Mouse (Mus musculus) CD8-positive naive resting alpha-beta T cell, adult 2 months (primary cell): ENCODE data around the gene Nek5.
"Not testable (repeated sequence)": the region's sequence is repeated elsewhere in the genome, so short reads cannot be mapped to it uniquely, and the experiment has no call there.

Source experiments
- DNase-seq, 2 experiments: peaks; one replicate each; pipeline ENCODE4 v3.0.0; 2022; ENCODE audit warnings: low read depth in 2 of 2, low spot score in 2 of 2

Nek5 gene

DNA sequence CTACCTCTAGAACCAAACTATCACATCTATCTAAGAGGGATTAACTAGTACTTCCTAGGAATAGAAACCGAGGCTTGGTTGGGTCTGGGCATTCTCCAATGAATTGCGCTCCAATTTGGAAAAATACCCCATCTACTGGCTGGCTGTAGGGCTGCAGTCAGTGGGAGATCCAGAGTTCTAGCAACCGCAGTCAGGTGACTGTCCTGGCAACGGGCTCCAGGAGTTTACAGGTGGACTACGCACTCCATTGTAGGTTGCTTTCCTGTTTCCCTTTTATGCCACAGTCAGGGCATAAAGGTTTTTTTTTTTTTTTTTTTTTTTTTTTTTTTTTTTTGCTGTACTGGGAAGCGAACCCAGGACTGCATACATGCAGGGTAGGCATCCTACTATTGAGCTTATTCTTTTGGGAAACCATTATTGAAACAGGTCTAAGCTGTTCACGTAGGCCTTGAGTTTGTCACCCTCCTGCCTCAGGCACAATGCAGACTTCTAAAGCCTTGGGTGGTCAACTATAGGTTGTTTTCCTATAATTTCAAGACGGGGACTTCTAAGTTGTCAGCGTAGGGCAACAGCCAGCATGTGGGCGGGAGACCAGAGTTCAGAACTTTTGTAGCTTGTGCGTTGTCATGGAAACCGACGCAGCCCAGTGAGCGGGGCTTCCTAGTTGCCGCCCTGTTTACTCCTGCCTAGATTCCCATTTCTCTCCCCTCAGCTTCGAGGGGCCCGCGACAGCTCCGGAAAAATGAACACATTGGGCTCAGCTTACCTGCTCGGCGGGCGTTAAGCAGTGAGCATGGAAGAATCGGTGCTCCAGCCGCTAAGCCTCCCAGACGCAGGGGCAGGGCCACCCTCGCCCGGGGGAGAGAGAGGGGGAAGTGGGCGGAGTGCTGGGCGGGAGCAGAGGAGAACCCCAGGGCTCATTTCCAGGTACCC is at the start of gene Nek5:
TSS of gene Nek5 (minus strand) at position 834 of the 933 bp plus-strand sequence.
- DNase-seq, result peak in 1 of 2 experiments; percentile 13

DNA sequence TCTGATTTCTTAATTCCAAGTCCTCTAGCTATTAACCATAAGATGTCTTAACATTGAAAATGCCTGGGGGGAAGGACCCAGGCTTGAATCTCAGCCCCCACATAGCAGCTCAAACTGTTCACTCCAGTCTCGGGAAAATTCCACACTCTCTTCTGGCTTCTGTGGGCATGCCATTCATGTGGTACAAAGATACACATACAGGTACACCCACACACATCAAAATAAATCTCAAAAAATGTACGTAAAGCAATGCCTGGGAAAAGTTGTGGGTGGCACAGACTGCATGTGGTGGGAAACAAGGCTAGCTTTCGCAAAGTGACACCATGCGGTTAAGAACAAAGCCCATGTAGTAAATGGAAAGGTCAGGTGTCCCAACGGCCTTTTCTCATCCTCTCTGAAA is 44.3 kb upstream of the Nek5 start:
- DNase-seq, result no peak

- DNase-seq, result peak; percentile 74 to 76
Measured at GRCm38 (mm10) chr8:22166080-22166603, 41.3 kb upstream of the Nek5 start, which contains the start of gene Nek3. Nek3 (minus strand) TSS chr8:22166435.

DNA sequence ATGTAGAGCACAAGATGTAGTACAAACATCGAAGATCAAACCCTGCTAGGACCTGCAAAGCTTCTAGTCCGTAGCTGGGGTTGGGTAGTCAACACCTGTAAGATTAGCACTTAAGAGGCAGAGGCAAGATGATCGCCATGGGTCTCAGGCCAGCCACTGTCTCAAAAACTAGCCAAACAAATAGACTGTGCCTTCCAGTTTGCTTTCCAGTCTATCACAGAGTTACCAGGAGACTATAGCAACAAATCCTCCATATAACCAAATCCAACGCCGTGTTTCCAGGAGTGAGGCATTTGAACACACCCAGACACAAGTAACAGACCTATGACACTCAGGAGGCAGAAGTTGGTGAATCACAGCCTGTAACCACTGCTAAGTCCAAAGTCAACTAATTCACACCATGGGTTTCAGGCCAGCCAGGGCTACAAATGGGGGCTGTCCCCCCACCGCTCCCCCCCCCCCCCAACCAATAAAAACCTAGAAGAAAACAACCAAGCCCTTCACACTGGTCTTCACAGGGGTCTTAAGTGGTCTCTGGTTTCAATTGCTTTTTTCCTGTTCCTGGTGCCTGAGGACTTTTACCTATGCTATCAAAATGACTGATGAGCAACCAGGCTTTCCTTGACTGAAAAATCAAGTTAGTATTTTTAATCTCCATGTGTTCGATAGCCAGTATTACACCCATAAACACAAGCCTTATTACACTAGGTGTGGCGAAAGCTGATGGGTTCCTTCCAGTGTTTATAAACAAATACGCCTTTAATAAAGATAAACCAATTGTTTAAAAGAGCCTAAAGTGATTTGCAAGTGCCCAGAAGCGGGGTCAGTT is 40.6 kb upstream of the Nek5 start:
- no peak for DNase-seq

- DNase-seq, result no peak
Measured at GRCm38 (mm10) chr8:22164431-22164830, 39.6 kb upstream of the Nek5 start.

GRCm38 (mm10) chr8:22162206-22162605 is 37.4 kb upstream of the Nek5 start:
- DNase-seq, result no peak

- DNase-seq, result no peak
Measured at GRCm38 (mm10) chr8:22150345-22150663, 25.5 kb upstream of the Nek5 start.

- no peak for DNase-seq
Measured at GRCm38 (mm10) chr8:22149643-22150344, 24.9 kb upstream of the Nek5 start.

DNA sequence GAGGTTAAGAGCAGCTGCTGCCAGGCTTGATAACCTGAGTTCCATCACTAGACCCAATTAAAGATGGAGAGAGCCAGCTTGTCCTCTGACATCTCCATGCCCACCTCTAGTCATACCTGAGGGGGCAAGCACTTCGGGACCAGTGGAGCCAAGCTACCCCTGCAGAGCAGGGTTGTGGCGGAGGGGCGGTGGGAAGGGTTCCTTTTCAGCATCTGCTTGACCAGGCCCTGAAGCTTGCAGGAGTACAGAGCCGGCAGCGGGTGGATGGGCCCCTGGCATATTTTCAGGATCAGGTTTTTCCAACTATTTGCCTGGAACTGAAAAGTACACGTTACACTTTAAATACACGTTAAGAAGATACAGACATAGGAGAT is 23.5 kb upstream of the Nek5 start:
- DNase-seq, result no peak

GRCm38 (mm10) chr8:22147706-22148366 is 23.0 kb upstream of the Nek5 start:
- no peak for DNase-seq

DNA sequence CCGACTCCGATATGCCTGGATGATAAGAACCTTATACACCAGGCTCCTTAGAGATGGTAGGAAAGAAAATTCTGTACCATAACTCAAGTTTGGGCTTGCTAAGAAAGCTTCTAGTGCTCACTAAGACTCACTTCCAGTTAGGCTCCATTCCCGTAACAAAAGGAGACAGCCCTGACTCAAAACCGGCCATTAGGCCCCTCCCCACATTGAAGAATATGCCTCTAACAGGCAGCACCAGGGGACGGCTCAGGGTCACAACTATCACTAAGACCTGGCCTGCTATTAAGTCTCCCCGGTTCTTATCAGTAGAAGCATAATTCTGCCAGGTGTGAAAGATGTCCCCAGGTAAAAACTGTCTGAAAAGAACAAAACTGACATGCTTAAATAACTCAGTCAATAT is 21.0 kb upstream of the Nek5 start:
- no peak for DNase-seq

GRCm38 (mm10) chr8:22143764-22144491 is 19.1 kb upstream of the Nek5 start:
- no peak for DNase-seq

DNA sequence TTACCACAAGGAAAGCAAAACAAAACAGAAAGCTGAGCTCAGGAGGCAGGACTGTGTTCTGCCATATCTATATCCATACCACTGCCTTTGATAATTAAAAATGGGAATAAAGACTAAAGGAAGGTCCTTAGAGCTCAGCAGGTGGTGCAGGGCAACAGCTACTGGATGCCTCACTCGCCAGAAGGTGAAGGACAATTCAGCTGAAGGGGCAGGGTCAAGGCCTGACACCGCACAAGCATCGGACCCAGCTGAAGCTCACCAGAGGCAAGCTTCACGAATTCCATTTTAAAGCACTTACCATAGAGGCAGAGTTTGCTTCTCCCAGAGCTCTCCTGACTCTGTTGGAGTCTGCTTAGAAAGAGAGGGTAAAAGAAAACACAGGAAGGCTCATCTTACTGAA is 17.7 kb upstream of the Nek5 start:
- no peak for DNase-seq

- no peak for DNase-seq
Measured at GRCm38 (mm10) chr8:22141836-22142385, 17.1 kb upstream of the Nek5 start.

DNA sequence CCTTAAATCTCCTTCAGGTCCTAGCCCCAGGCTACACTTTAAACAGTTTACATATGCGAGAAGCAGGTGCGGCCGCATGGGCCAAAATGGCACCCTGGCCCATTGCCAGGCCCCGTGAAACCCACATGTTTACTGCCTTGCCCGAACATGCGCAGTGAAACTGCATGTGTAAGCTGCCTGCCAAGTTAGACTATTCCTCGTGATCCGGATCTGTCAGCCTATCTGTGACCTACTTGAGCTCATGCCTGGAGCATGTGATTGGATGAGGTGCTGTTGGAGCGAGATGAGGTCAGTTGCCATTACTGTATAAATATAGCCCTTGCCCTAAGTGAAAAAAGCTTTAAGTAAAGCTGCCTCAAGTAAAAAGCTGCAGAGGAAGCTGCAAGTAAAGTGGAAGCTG is 11.6 kb upstream of the Nek5 start:
- not testable (repeated sequence) for DNase-seq

- DNase-seq, result no peak
Measured at GRCm38 (mm10) chr8:22134750-22135135, 9.9 kb upstream of the Nek5 start.

DNA sequence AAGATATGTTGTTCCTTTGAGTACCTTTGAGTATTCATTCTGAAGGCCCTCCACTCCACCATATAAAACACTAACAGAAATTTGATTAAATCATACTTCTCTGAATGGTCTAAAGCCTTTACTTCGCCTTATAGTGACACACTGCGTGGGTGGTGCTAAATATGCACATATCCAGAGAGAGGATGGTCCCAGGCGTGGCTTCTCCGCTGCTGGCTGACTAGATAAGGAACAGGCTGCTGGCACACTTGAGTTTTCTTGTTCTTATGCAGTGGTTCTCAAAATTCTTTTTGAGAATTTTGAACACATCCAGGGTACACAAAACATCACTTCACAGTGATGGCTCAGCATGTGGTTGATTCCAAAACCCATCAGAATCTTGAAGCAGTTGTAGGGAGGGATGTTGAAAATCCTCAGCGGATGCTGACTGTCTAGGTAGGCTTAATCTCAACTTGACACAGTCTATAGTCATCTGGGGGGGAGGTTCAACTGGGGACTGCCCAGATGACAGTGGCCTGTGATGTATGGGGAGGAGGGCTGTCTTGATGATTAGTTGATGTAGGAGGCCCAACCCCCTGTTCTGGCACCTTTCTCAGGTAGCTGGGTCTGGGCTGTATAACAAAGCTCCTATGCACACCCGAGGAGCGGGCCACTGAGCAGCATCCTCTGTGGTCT is 9.4 kb upstream of the Nek5 start:
- no peak for DNase-seq

- no peak for DNase-seq
Measured at GRCm38 (mm10) chr8:22132062-22132461, 7.2 kb upstream of the Nek5 start.

- DNase-seq, result no peak
Measured at GRCm38 (mm10) chr8:22107020-22107419, 17.8 kb downstream of the Nek5 start.
